Mouse (Mus musculus) erythroblast, embryonic 14.5 days (primary cell): ENCODE data around the gene Tmem97.

Experiments used
- GATA1 ChIP-seq: IDR thresholded peaks from 2 replicates; pipeline ENCODE4 v1.6.1; 2012; ENCODE audit warnings: low read length, inconsistent platforms, mixed read lengths
- TAL1 ChIP-seq: IDR thresholded peaks from 3 replicates; pipeline ENCODE4 v1.6.1; 2012; ENCODE audit warnings: low read length, inconsistent platforms, mixed read lengths

GRCm38 (mm10) chr11:78571854-78572253 lies 21.3 kb upstream of the Tmem97 start:
- TF ChIP-seq TAL1 (no peak), GATA1 (no peak)
